Mouse (Mus musculus) cortical plate, adult 2 months (tissue): Measurements from ENCODE around the gene Nxnl1. TPM values are rescaled to one million over a fixed set of nuclear protein-coding genes. Genes with fewer than 3 reads are reported as not detected.

ENCODE experiments used
- H3K27ac ChIP-seq: fragments of 200-500 bp; 2 replicates; pipeline ENCODE4 v1.5.1; 2012; ENCODE audit warnings: low read length, control low read depth, inconsistent platforms; ENCODE audit not compliant: insufficient read depth
- H3K4me1 ChIP-seq: fragments of 200-500 bp; 2 replicates; pipeline ENCODE4 v1.6.1; 2011; ENCODE audit warnings: low read length; ENCODE audit not compliant: control insufficient read depth, insufficient read depth
- H3K4me3 ChIP-seq: fragments of 200-500 bp; 2 replicates; pipeline ENCODE4 v1.5.1; 2011; ENCODE audit warnings: mild to moderate bottlenecking, low read length, control low read depth; ENCODE audit not compliant: insufficient read depth
- CTCF ChIP-seq: fragments of 200-500 bp; IDR thresholded peaks from 2 replicates; pipeline ENCODE4 v1.5.1; 2011; ENCODE audit warnings: mild to moderate bottlenecking, control low read depth, low read length; ENCODE audit not compliant: insufficient read depth; ENCODE audit errors: extremely low read depth
- POLR2A ChIP-seq: fragments of 200-500 bp; IDR thresholded peaks from 2 replicates; pipeline ENCODE4 v1.6.1; 2011; ENCODE audit warnings: mild to moderate bottlenecking, low read length, control low read depth; ENCODE audit not compliant: insufficient read depth; ENCODE audit errors: extremely low read depth
- polyA plus RNA-seq: library from polyadenylated mRNA; depleted of rRNA; stranded (reverse); fragments of >200 nt; gene quantifications from 2 replicates; pipeline ENCODE4 v1.2.3, GENCODE M21; 2012; rRNA removed

The Nxnl1 gene
- polyA plus RNA-seq: 0.04 and 0.08 TPM in 2 replicates

GRCm38 (mm10) chr8:71566501-71566900 lies at the start of gene Nxnl1:
TSS of gene Nxnl1 (minus strand) at chr8:71566601.
- Histone ChIP-seq H3K4me1 (peaks cover 2% of the 10 kb centered on the region; the same call in 1 of the 2 replicates), H3K27ac (no peak within 1 kb of the TSS), H3K4me3 (no peak within 1 kb of the TSS)
- TF ChIP-seq POLR2A: no peak
- TF ChIP-seq CTCF: no peak

GRCm38 (mm10) chr8:71613418-71613817 lies 47.0 kb upstream of the Nxnl1 start:
- no peak overlapping the region for H3K4me3 ChIP-seq
- H3K27ac ChIP-seq: no peak overlapping the region
- peaks cover 5% of the 10 kb centered on the region for H3K4me1 ChIP-seq
- TF ChIP-seq CTCF: no peak

GRCm38 (mm10) chr8:71612141-71612540 lies 45.7 kb upstream of the Nxnl1 start:
- H3K27ac ChIP-seq: no peak overlapping the region
- H3K4me1 ChIP-seq: peaks cover 5% of the 10 kb centered on the region
- TF ChIP-seq CTCF (no peak), POLR2A (no peak)
- peak overlapping the region; percentile 72; the same call in 1 of the 2 replicates for H3K4me3 ChIP-seq

- TF ChIP-seq CTCF (no peak), POLR2A (peak; percentile 42)
- peak within 1 kb of the TSS; percentile 41 for H3K27ac ChIP-seq
Observed at GRCm38 (mm10) chr8:71610822-71611651, 44.6 kb upstream of the Nxnl1 start, which contains the start of gene Colgalt1. TSS of gene Colgalt1 (plus strand) at chr8:71610998.

GRCm38 (mm10) chr8:71604021-71604420 lies 37.6 kb upstream of the Nxnl1 start:
- Histone ChIP-seq H3K4me1 (no peaks in the 10 kb centered on the region), H3K27ac (no peak overlapping the region), H3K4me3 (no peak overlapping the region)
- TF ChIP-seq POLR2A (no peak), CTCF (no peak)

More at GRCm38 (mm10) chr8:71610822-71611651, 44.6 kb upstream of the Nxnl1 start, which contains the start of gene Colgalt1:
- H3K4me1 ChIP-seq: peaks cover 5% of the 10 kb centered on the region
- peak within 1 kb of the TSS; percentile 72 for H3K4me3 ChIP-seq

DNA sequence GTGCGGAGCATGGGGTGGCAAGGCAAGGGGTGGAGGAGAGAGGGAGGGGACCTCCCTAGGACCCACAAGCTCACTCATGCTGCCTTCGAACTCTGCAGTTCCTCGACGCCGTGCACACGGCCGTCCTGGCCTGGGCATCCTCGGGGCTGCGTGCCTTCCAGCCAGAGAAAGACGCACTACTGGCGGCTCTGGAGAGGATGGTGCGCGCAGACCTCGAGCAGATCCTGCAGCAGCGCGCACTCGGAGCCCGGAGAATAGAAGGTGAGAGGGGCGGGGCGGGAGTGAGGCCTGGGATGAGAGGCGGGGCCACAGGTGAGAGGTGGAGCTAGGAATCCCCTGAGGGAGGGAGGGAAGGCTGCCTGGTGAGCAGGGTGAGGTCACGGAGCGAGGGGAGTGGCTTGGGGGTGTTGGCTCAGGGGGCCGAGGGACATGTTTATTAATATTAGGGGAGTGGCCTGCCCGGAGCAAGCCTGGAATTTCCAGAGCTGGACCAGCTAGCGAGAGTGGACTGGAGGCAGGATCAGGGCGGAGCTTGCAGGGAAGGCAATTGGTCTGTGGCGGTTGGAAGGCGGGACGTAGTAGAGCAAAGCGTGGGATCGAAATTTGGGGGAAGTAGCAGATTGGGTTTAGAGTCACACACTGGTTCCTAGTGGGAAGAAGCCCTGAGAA lies 36.4 kb upstream of the Nxnl1 start:
- H3K27ac ChIP-seq: no peak overlapping the region
- TF ChIP-seq POLR2A (no peak), CTCF (no peak)
- H3K4me3 ChIP-seq: peak overlapping the region; percentile 19; the same call in 1 of the 2 replicates
- H3K4me1 ChIP-seq: no peaks in the 10 kb centered on the region

DNA sequence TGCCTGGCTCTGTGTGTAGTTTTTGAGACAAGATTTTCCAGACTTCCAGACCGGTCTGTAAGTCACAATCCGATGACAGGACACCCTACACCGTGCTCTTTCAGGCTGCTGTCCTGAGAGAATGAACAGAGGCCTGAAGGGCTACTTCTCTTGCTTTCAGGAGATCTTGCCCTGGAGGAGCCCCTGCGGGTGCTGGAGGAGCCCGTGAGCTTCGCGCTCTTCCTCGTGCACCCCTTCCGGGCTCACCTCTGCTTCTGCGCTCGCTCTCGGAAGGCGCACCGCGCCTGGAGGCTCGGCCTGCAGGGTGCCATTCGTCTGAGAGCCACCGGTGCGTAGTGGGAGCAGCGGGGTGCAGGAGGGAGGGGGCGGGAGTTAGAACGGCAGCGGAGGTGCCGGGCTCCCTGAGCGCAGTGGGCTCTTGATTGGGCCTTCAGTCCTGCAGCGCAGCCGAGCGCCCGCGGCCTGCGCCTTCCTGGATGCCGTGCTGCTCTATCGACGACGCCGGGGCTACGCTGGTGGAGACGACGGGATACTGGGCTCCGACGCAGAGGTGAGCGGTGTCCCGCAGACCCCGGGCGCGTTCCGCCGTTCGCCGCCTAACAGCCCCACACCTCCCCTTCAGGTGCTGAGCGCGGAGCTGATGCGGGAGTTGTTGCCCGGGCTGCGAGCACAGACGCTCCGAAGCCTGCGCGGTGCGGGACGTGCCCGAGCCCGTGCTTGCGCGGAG lies 35.7 kb upstream of the Nxnl1 start:
- H3K4me1 ChIP-seq: no peaks in the 10 kb centered on the region
- H3K27ac ChIP-seq: no peak overlapping the region
- peak overlapping the region; percentile 19; the same call in 1 of the 2 replicates for H3K4me3 ChIP-seq
- TF ChIP-seq CTCF (no peak), POLR2A (no peak)

DNA sequence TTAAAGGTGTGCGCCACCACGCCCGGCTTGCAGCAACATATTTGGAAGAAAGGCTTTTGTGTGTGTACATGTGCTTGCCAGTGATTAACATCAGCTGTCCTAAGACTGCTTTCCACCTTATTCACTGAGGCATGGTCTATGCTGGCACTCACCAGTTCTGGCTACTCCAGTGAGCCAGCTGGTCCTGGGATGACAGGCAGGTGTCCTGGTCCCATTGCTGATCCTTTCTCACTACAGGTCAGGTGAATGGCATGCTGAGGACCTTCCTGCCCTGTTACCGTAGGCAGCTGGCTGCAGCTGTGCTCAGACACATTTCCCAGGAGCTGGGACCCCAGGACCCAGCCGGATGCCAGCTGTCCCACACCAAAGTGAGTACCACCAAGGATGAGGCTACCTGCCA lies 32.4 kb upstream of the Nxnl1 start:
- TF ChIP-seq POLR2A (no peak), CTCF (no peak)
- no peak overlapping the region for H3K27ac ChIP-seq
- no peak overlapping the region for H3K4me3 ChIP-seq
- H3K4me1 ChIP-seq: no peaks in the 10 kb centered on the region

DNA sequence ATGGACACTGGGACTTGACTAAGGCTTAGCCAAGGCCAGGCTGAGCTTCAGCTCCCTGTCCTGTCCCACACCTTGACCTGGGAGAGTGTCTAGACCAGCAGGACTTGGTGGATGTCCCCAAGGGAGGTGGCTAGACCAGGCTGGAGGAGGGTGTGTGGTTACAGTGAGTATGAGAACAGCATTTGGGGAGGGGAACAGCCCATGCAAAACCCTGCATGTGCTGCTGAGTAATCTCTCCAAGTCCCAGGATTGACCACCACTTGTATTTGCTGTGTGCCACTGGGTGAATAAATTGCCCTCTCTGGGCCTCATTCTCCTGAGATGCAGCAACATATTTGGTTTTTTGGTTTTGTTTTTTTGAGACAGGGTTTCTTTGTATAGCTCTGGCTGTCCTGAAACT lies 32.0 kb upstream of the Nxnl1 start:
- H3K27ac ChIP-seq: no peak overlapping the region
- H3K4me3 ChIP-seq: no peak overlapping the region
- TF ChIP-seq POLR2A (no peak), CTCF (no peak)
- H3K4me1 ChIP-seq: no peaks in the 10 kb centered on the region
